Mouse (Mus musculus): ENCODE measurements around the gene Atp6v0c. TPM values are rescaled to one million over a fixed set of nuclear protein-coding genes. Genes with fewer than 3 reads are reported as not detected.

The Atp6v0c gene
- polyA plus RNA-seq, 1 experiment from 2014 or later, result 394 TPM

DNA sequence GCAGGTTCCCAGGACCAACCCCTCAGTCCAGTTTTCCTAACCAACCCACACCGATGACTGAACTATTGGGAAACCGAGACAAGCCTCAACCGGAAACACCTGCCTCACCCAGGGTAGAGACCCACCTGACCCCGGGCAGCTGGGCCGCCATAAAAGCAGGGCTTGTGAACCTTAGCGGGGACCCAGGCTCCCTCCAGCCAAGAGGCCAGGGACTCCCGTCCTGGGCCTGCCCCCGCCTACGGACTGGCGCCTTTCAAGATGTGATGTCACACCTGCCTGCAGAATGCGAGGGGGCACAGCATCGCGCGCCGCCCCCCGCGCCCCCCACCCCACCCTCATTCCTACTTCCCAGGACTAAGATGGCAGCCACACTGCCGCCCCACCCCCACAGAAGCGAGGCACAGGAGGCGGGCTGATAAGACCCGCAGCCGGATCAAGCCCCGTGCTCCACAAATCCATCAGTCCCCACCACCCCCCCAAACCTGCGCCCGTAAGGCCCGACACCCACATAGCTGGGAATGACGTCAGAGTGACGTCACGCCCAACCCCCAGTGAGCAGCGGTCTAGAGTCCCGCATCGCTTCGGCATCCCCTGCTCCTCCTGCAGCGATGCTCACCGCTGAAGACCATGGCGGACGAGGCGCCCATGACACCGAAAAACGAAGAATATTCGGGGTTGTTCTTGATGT, 768 bp downstream of the Atp6v0c start:
- no peaks in the 10 kb centered on the region; the same call in 1 of the 2 replicates for H3K36me3 ChIP-seq (ENCODE audit: control insufficient read depth, insufficient read depth, low read length)
- no peaks in the 10 kb centered on the region for H3K27me3 ChIP-seq (ENCODE audit: control insufficient read depth, insufficient read depth, low read length)
- peak overlapping the region; percentile 93 for H3K4me3 ChIP-seq (ENCODE audit: low read depth, low read length)
- ATAC-seq (replicated peaks; ENCODE audit: low FRiP score), result peak; percentile 74
- peak; percentile 84 for DNase-seq (ENCODE audit: low spot score)
- H3K9ac ChIP-seq (ENCODE audit: low read length), result peak overlapping the region; percentile 90
- WGBS, result under 1% methylated on average over 39 of the region's 41 CpGs
- peak overlapping the region; percentile 96 for H3K27ac ChIP-seq (ENCODE audit: low read depth, low read length)
- peak overlapping the region; percentile 87 for H3K4me2 ChIP-seq (ENCODE audit: low read depth, low read length, severe bottlenecking)
- H3K9me3 ChIP-seq (ENCODE audit: control insufficient read depth, low read length), result no peaks in the 10 kb centered on the region
- peaks cover 8% of the 10 kb centered on the region; the same call in 1 of the 2 replicates for H3K4me1 ChIP-seq (replicated peaks; ENCODE audit: control insufficient read depth, insufficient read depth, low read length)

DNA sequence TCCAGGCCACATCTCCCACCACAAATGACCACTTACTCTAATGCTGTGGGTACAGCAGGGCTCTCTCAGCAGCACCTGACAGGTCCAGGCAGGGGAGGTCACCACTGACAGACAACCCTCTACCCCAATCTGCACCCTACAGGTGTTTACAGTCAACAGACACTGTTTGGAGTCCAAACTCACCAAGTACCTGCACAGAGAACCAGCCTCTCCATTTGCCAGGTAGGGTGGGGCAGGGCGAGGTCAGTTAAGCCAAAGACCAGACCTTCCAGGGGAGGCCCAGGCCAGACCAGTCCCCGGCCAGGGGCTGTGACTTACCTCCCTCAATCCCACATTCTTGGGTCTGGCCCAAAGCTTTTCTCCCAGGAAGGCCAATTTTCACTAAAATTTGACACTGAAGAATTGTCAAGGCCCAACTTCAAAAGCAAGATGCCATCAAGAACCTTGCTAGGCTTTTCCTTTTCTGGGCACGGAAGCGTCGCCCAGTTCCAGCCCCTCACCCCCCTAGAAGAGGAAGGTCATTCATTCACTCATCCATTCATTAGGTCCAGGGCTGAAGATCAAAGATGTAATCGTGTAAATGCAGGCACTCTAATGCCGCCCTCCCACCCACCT, 1.5 kb downstream of the Atp6v0c start:
- peak overlapping the region; percentile 87 for H3K4me2 ChIP-seq (ENCODE audit: low read depth, low read length, severe bottlenecking)
- H3K27me3 ChIP-seq (ENCODE audit: control insufficient read depth, insufficient read depth, low read length), result no peaks in the 10 kb centered on the region
- peaks cover 8% of the 10 kb centered on the region; the same call in 1 of the 2 replicates for H3K4me1 ChIP-seq (replicated peaks; ENCODE audit: control insufficient read depth, insufficient read depth, low read length)
- H3K27ac ChIP-seq (ENCODE audit: low read depth, low read length), result no peak overlapping the region; the same call in 1 of the 2 replicates
- ATAC-seq (replicated peaks; ENCODE audit: low FRiP score) (no peak), DNase-seq (ENCODE audit: low spot score) (peak; percentile 61)
- no peaks in the 10 kb centered on the region for H3K9me3 ChIP-seq (ENCODE audit: control insufficient read depth, low read length)
- H3K4me3 ChIP-seq (ENCODE audit: low read depth, low read length), result peak overlapping the region; percentile 93
- H3K36me3 ChIP-seq (ENCODE audit: control insufficient read depth, insufficient read depth, low read length), result no peaks in the 10 kb centered on the region; the same call in 1 of the 2 replicates
- 63% methylated on average over 7 of the region's 7 CpGs for WGBS
- peak overlapping the region; percentile 90 for H3K9ac ChIP-seq (ENCODE audit: low read length)

GRCm38 (mm10) chr17:24167120-24167519, 2.4 kb downstream of the Atp6v0c start:
- no peak overlapping the region for H3K9ac ChIP-seq (ENCODE audit: low read length)
- no peak overlapping the region for H3K4me3 ChIP-seq (ENCODE audit: low read depth, low read length)
- 91% methylated on average over 6 of the region's 6 CpGs for WGBS
- H3K36me3 ChIP-seq (ENCODE audit: control insufficient read depth, insufficient read depth, low read length), result no peaks in the 10 kb centered on the region; the same call in 1 of the 2 replicates
- DNase-seq (ENCODE audit: low spot score) (no peak), ATAC-seq (replicated peaks; ENCODE audit: low FRiP score) (no peak)
- H3K9me3 ChIP-seq (ENCODE audit: control insufficient read depth, low read length), result no peaks in the 10 kb centered on the region
- peaks cover 12% of the 10 kb centered on the region; the same call in 1 of the 2 replicates for H3K4me1 ChIP-seq (replicated peaks; ENCODE audit: control insufficient read depth, insufficient read depth, low read length)
- no peaks in the 10 kb centered on the region for H3K27me3 ChIP-seq (ENCODE audit: control insufficient read depth, insufficient read depth, low read length)
- no peak overlapping the region for H3K27ac ChIP-seq (ENCODE audit: low read depth, low read length)
- H3K4me2 ChIP-seq (ENCODE audit: low read depth, low read length, severe bottlenecking), result no peak overlapping the region

DNA sequence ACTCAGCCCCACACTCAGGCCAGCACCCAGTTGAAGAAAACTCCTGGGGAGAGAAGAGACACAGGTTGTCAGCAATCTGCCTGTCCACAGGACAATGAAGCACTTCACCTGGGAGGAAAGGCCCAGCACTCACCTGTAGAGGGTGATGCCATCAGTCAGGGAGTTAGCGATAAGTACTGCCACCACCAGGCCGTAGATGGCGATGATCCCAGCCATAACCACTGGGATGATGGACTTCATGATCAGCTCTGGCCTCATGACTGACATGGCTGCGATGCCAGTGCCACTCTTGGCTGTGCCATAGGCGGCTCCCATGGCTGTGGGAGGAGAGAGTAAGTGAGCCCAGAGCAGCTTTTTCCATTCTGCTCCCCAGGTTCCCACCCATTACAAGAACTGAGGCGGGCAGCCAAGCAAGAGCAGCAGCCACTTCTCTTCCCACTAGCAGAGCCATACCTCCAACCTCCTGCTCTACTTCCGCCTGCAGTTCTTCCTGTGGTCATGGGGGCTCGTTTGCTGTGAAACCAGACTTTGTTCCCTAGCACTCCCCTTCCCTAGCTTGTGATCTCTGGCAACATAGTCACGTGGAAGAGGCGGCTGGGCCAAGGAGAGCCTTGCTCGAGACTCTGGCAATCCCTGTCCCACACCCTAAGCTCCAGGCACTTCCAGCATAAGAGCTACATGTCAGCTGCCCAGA, 4.8 kb downstream of the Atp6v0c start:
- no peaks in the 10 kb centered on the region for H3K27me3 ChIP-seq (ENCODE audit: control insufficient read depth, insufficient read depth, low read length)
- H3K4me2 ChIP-seq (ENCODE audit: low read depth, low read length, severe bottlenecking), result no peak overlapping the region
- 77% methylated on average over 9 of the region's 11 CpGs for WGBS
- H3K4me1 ChIP-seq (replicated peaks; ENCODE audit: control insufficient read depth, insufficient read depth, low read length), result peaks cover 12% of the 10 kb centered on the region; the same call in 1 of the 2 replicates
- H3K36me3 ChIP-seq (ENCODE audit: control insufficient read depth, insufficient read depth, low read length), result no peaks in the 10 kb centered on the region; the same call in 1 of the 2 replicates
- ATAC-seq (replicated peaks; ENCODE audit: low FRiP score), result no peak
- no peak overlapping the region for H3K27ac ChIP-seq (ENCODE audit: low read depth, low read length)
- DNase-seq (ENCODE audit: low spot score), result no peak
- no peak overlapping the region for H3K4me3 ChIP-seq (ENCODE audit: low read depth, low read length)
- no peak overlapping the region for H3K9ac ChIP-seq (ENCODE audit: low read length)
- no peaks in the 10 kb centered on the region for H3K9me3 ChIP-seq (ENCODE audit: control insufficient read depth, low read length)

GRCm38 (mm10) chr17:24163176-24163962, 6.1 kb downstream of the Atp6v0c start, which contains the start of gene Amdhd2:
TSS of gene Amdhd2 (minus strand) at chr17:24163766.
- H3K36me3 ChIP-seq (ENCODE audit: control insufficient read depth, insufficient read depth, low read length), result no peaks in the 10 kb centered on the region; the same call in 1 of the 2 replicates
- peak; percentile 94 for ATAC-seq (replicated peaks; ENCODE audit: low FRiP score)
- H3K27ac ChIP-seq (ENCODE audit: low read depth, low read length), result no peak within 1 kb of the TSS
- peaks cover 11% of the 10 kb centered on the region; the same call in 1 of the 2 replicates for H3K4me1 ChIP-seq (replicated peaks; ENCODE audit: control insufficient read depth, insufficient read depth, low read length)
- H3K27me3 ChIP-seq (ENCODE audit: control insufficient read depth, insufficient read depth, low read length), result no peaks in the 10 kb centered on the region
- H3K9ac ChIP-seq (ENCODE audit: low read length), result peak within 1 kb of the TSS; percentile 74
- peak; percentile 99 for DNase-seq (ENCODE audit: low spot score)
- no peaks in the 10 kb centered on the region for H3K9me3 ChIP-seq (ENCODE audit: control insufficient read depth, low read length)
- WGBS, result under 1% methylated on average over 47 of the region's 47 CpGs
- H3K4me2 ChIP-seq (ENCODE audit: low read depth, low read length, severe bottlenecking), result peak within 1 kb of the TSS; percentile 80
- H3K4me3 ChIP-seq (ENCODE audit: low read depth, low read length), result peak within 1 kb of the TSS; percentile 80

DNA sequence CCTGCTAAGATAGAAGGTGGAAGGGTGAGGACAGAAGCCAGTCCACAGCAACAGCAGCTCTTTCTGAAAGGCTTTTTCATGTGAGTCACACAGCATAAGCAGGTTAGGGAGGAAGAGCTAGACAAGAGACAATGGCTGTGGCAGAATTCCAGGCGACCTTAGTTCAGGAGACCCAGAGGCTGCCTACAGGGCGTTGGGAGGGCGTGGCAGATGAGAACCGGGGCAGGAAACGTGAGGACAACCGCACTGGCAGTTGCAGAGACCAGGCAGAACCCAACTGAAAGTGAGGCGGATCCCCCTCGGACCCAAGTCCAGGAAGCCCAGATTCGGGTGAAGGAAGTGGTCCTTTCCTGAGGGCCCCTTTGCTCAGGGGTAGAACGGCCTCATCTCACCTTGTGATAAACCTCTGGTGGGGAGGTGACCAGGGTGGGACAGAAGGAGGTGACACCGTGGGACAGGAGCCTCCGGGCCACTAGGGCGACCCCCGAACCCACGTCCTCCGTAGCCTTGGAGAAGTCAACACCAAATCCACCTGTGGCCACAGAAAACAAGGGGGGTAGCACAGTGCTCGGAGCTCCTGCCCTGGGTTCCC, 6.8 kb downstream of the Atp6v0c start:
- DNase-seq (ENCODE audit: low spot score) (no peak), ATAC-seq (replicated peaks; ENCODE audit: low FRiP score) (no peak)
- Histone ChIP-seq H3K4me3 (ENCODE audit: low read depth, low read length) (peak overlapping the region; percentile 80), H3K9me3 (ENCODE audit: control insufficient read depth, low read length) (no peaks in the 10 kb centered on the region), H3K9ac (ENCODE audit: low read length) (peak overlapping the region; percentile 74), H3K36me3 (ENCODE audit: control insufficient read depth, insufficient read depth, low read length) (no peaks in the 10 kb centered on the region; the same call in 1 of the 2 replicates), H3K27ac (ENCODE audit: low read depth, low read length) (no peak overlapping the region), H3K4me1 (replicated peaks; ENCODE audit: control insufficient read depth, insufficient read depth, low read length) (peaks cover 4% of the 10 kb centered on the region; the same call in 1 of the 2 replicates), H3K27me3 (ENCODE audit: control insufficient read depth, insufficient read depth, low read length) (no peaks in the 10 kb centered on the region), H3K4me2 (ENCODE audit: low read depth, low read length, severe bottlenecking) (peak overlapping the region; percentile 80)
- 36% methylated on average over 17 of the region's 17 CpGs for WGBS

- H3K9me3 ChIP-seq (ENCODE audit: control insufficient read depth, low read length), result no peaks in the 10 kb centered on the region
- H3K4me2 ChIP-seq (ENCODE audit: low read depth, low read length, severe bottlenecking), result no peak overlapping the region
- H3K36me3 ChIP-seq (ENCODE audit: control insufficient read depth, insufficient read depth, low read length), result no peaks in the 10 kb centered on the region
- H3K4me3 ChIP-seq (ENCODE audit: low read depth, low read length), result no peak overlapping the region
- H3K27ac ChIP-seq (ENCODE audit: low read depth, low read length), result no peak overlapping the region
- 83% methylated on average over 5 of the region's 5 CpGs for WGBS
- peaks cover 3% of the 10 kb centered on the region; the same call in 1 of the 2 replicates for H3K4me1 ChIP-seq (replicated peaks; ENCODE audit: control insufficient read depth, insufficient read depth, low read length)
- ATAC-seq (replicated peaks; ENCODE audit: low FRiP score), result no peak
- no peak overlapping the region for H3K9ac ChIP-seq (ENCODE audit: low read length)
- no peak for DNase-seq (ENCODE audit: low spot score)
- no peaks in the 10 kb centered on the region for H3K27me3 ChIP-seq (ENCODE audit: control insufficient read depth, insufficient read depth, low read length)
These were observed 8.0 kb downstream of the Atp6v0c start for GRCm38 (mm10) chr17:24161466-24161865.
